Mouse (Mus musculus): ENCODE measurements around the gene Gstt2.

Gstt2 gene

GRCm38 (mm10) chr10:75856155-75856907 lies 19.1 kb upstream of the Gstt2 start:
- CTCF ChIA-PET, result interaction anchor here (1.2 kb wide), 1 partner anchor 11 kb away, joined by 3 read pairs; no protein-coding TSS in a partner anchor

GRCm38 (mm10) chr10:75855416-75855981 lies 18.3 kb upstream of the Gstt2 start:
- CTCF ChIA-PET, result no interaction called here

GRCm38 (mm10) chr10:75854791-75855190 lies 17.6 kb upstream of the Gstt2 start:
- CTCF ChIA-PET, result no interaction called here

DNA sequence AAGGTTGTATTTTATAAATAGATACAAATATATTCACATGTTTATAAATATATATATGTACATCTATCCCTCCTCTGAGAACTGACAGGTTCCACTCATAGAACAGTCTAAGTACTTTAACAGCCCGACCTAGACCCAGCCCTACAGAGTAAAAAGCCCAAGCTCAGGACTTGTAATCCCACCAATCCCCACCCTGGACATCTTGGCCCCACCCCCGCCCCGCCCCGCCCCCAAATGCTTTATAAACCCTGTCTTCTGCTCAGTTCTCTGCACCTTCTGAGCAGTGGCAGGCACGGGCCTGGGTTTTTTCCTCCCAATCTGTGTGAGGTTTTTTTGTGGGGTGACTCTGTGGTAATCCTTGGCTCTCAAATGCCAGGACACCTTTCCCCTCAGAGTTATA lies 16.9 kb upstream of the Gstt2 start:
- CTCF ChIA-PET, result interaction anchor here (0.6 to 1.0 kb wide), 3 partner anchors 110 to 671 kb away, joined by 3 to 5 read pairs (median 5); no protein-coding TSS in a partner anchor

DNA sequence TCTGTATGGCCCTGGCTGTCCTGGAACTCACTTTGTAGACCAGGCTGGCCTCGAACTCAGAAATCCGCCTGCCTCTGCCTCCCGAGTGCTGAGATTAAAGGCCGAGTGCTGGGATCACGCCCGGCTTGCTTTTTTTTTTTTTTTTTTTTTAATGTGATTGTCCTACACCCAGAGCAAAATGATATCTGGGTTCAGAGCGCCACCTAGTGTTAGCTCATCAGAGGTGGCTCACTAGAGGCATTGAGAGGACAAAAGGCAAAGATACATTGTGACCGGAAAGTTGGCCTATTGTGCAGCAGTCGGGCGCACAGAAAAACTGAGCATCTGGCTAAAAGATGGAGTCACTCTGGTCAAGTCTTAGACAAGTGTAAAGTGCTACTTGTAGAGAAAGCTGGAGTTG lies 16.2 kb upstream of the Gstt2 start:
- CTCF ChIA-PET, result interaction anchor here (0.6 to 1.0 kb wide), 5 partner anchors 17 to 670 kb away, joined by 3 to 16 read pairs (median 5); no protein-coding TSS in a partner anchor

GRCm38 (mm10) chr10:75852539-75853125 lies 15.4 kb upstream of the Gstt2 start:
- CTCF ChIA-PET, result interaction anchor here (0.6 to 0.7 kb wide), 3 partner anchors 18 to 110 kb away, joined by 6 to 16 read pairs (median 6); no protein-coding TSS in a partner anchor

GRCm38 (mm10) chr10:75851681-75852080 lies 14.5 kb upstream of the Gstt2 start:
- CTCF ChIA-PET, result interaction anchor here (0.6 kb wide), 2 partner anchors 75 to 81 kb away, joined by 6 read pairs; partner anchors contain the start of gene Chchd10

DNA sequence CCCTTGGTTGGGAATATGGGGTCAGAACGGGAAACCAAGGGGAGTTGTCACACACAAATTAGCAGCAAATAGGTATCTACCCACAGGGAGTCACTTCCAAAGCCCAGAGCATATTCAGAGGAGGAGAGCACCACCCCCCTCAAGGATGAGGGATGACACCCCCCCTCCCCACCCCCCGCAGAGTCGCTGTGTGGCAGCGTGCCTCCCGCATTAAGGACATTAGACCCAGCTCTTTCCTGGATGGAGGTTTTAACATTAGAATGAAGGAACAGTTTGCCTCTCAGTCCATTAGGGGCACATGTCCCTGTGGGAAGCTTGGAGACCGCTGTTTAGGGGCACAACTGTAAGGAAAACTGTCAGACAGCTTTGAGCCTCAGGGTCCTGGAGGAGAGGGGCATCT lies 13.9 kb upstream of the Gstt2 start:
- CTCF ChIA-PET, result interaction anchor here (0.6 kb wide), 1 partner anchor 82 kb away, joined by 6 read pairs; the partner anchor contains the start of gene Chchd10

DNA sequence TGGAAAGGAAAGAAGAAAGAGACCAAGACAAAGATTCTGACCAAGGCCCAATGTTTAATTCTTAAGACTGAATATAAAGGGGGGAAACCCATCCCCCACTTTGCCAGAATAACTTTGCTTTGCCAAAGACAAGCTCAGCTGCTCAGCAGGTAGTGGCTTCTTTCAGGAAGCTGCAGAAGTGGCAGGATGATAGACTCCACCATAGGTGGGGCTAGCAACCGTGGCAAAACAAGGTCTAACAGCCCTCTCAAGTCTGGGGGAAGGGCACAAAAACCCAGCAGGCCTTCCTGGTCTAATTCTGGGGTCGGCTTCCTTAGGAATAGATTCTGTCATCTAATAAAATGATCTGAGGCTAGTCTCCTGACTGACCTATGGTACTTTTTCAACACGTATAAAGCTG lies 11.2 kb upstream of the Gstt2 start:
- CTCF ChIA-PET, result no interaction called here

- CTCF ChIA-PET, result no interaction called here
Observed at GRCm38 (mm10) chr10:75845306-75845930, 8.2 kb upstream of the Gstt2 start.

DNA sequence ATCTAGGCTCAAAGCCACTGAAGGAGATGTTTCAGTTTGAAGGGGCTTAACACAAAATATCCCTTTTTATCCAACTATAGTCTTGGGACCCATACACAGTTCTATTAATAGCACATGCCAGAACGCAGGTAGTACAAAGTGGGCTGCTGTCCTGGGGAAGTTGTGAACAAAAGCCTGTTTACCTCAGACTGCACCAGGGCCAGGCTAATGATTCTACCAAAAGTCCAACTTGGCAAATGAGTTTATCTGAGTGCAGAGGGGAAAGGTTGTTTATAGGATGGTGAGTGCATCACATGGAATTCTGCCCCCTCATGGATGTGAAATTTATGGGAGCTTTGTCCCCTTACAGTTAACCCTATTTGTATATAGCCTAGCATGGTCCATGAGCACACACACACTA lies 7.6 kb upstream of the Gstt2 start:
- CTCF ChIA-PET, result interaction anchor here (0.6 kb wide), 1 partner anchor 12 kb away, joined by 4 read pairs; no protein-coding TSS in a partner anchor

- CTCF ChIA-PET, result interaction anchor here (0.6 kb wide), 2 partner anchors 11 to 269 kb away, joined by 3 to 4 read pairs; no protein-coding TSS in a partner anchor
Observed at GRCm38 (mm10) chr10:75843898-75844297, 6.7 kb upstream of the Gstt2 start.

DNA sequence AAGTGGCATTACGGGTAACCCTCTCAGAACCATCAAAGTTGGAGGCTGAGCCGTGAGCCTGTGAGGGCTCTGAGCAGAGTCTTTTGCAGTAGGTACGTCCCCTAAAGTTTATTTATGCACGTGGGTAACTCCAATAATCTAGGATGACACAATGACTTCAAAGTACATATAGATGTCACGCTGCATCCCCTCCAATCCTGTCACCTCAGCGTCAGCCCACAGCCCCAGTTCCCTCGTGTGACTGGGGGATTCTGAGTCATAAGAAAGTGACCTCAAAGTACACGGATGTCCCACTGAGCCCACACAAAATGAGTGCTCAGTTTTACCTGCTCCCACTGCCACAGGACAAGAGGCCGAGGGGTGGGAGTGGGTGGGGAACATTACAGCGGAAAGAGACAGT lies 1.9 kb upstream of the Gstt2 start:
- CTCF ChIA-PET, result no interaction called here

DNA sequence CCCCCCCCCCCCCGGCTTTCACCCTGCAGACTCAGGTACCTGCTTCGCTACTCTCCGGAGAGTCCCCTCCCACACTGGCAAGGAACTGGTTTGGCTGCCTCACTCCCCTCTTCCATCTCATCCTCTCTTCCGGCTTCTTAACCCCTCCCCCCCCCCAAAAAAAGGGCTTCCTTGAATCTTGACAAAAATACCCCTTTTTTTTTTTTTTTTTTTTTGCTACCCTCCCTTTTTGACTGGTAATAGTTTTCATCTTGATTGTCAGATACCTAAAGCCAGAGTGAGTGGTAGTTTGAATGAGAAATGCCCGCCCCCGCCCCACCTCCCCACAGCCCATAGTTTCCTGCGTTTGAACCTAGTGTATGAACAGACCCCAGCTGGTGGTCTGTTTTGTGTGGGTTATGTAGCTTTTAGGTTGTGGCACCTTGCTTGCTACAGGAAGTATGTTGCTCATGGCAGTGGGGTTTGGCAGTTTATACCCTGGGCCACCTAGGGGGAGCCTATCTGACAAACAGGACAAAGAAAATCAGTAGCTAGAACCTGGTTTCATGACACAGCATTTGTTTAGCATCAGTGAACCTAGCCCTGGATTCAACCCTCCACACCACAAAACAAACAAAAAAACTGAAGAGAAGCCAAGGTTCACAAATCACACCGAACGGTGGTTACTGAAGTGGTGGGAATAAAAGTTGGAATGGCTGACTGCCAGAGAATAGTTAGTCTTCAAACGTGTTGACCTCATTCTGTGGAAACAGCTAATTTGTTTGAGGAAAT lies 1.3 kb downstream of the Gstt2 start:
- CTCF ChIA-PET, result interaction anchor here (0.6 to 1.0 kb wide), 3 partner anchors 52 to 106 kb away, joined by 4 to 10 read pairs (median 4); no protein-coding TSS in a partner anchor

GRCm38 (mm10) chr10:75835307-75835706 lies 1.9 kb downstream of the Gstt2 start:
- CTCF ChIA-PET, result interaction anchor here (1.0 kb wide), 1 partner anchor 51 kb away, joined by 4 read pairs; no protein-coding TSS in a partner anchor

DNA sequence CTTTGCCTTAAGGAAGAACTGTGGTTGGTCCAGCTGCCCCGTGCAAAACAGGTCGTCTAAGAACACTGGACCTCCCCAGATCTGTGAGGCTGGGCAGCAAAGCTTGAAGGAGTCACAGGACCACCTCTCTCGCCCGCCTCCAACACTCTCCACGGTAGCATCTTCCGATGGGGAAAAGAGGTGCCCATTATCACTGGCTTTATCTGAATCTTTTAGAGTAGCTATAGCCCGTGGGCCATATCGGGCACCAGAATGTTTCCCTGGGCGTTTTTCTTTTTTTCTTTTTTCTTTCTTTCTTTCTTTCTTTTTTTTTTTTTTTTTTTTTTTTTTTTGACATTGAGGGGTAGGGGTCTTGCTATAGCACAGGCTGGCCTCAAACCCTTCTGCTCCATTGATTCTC lies 2.5 kb downstream of the Gstt2 start:
- CTCF ChIA-PET, result interaction anchor here (0.7 kb wide), 3 partner anchors 23 to 234 kb away, joined by 3 to 25 read pairs (median 4); no protein-coding TSS in a partner anchor

GRCm38 (mm10) chr10:75834250-75834649 lies 3.0 kb downstream of the Gstt2 start:
- CTCF ChIA-PET, result interaction anchor here (0.7 kb wide), 3 partner anchors 24 to 233 kb away, joined by 3 to 25 read pairs (median 4); no protein-coding TSS in a partner anchor

DNA sequence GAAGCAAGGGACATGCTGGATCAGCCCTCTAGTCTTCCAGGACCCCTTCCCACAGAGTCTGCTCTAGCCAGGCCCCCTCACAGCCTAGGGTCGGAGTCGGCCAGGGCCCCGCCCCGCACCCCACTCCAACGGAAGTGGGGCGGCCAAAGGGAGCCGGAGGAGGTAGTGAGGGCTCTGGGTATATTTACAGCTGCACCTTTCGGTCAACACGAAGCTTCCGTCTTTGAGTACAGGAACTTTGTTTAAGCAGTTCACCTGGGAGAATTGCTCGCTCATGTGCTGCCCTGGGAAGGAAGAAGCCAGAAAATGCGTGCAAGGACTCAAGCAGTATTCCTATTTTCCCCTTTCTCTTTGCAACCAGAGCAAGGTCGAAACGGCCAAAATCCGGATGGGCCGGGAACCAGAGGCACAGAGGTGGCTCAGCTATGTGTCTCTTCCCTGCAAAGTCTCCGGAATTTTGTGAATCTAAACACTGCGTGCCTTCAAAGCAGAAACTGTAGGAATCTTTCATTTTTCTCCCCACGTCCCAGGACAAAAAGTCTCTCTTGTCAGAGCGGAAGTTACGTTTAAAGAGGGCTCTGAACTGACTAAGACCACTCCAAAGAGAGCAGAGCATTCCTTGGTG lies 3.7 kb downstream of the Gstt2 start:
- CTCF ChIA-PET, result interaction anchor here (0.7 kb wide), 1 partner anchor 764 kb away, joined by 3 read pairs; no protein-coding TSS in a partner anchor

DNA sequence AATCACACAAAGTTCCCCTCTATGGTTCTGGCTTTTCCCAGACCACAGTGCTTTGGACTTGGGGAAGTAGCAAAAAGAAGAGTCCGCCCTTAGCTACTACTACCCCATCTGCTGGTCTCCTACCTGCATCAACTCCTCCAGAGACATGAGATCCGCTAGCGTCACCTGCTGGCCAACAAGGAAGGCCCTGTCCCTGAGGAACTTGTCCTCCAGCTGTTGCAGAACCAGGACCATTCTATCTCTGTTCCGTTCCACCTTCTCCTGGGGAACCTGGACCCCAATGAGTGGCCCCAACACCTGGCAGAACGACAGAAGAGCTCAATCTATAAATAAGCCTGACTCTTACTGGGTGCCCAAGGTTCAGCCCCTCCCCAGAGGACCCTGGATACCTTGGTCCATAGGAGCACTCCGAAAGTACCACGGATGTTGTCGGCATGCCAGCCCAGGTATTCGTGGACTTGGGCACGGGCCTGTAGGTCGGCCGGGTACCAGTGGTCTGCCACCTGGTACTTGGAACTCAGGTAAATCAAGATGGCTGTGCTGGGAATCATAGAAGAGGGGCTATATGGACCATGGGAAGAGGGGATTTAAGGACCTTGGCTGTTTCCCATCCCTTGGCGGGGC lies 4.8 kb downstream of the Gstt2 start:
- CTCF ChIA-PET, result interaction anchor here (0.6 to 0.7 kb wide), 3 partner anchors 12 to 763 kb away, joined by 3 to 12 read pairs (median 4); no protein-coding TSS in a partner anchor

- CTCF ChIA-PET, result interaction anchor here (0.7 kb wide), 1 partner anchor 63 kb away, joined by 6 read pairs; no protein-coding TSS in a partner anchor
Observed at GRCm38 (mm10) chr10:75830275-75830670, 7.0 kb downstream of the Gstt2 start.

Data from spleen, embryonic (tissue).